Mouse (Mus musculus): Measurements from ENCODE around the gene Gpha2. TPM values are rescaled to one million over a fixed set of nuclear protein-coding genes. Genes with fewer than 3 reads are reported as not detected.

Gene Gpha2
- total and polyA plus RNA-seq, 3 experiments: not detected

GRCm38 (mm10) chr19:6236842-6237241 lies 10.7 kb downstream of the Gpha2 start:
- dilution Hi-C loops (cut with MboI; ENCODE audit: extremely low pct_ligation_motif_present, extremely low pct_unique_long_range_greater_than_20kb, low sequenced_read_pairs): no loop called here
- Histone ChIP-seq H3K4me3 (replicated peaks in 1 of 3; ENCODE audit: low read depth in 2 of 3, low read length in 2 of 3, poor library complexity in 1 of 3) (no peak overlapping the region), H3K27me3 (replicated peaks) (no peaks in the 10 kb centered on the region), H3K4me1 (ENCODE audit: control insufficient read depth in 1 of 2, insufficient read depth in 2 of 2) (peaks cover 0 to 21% of the 10 kb centered on the region in 2 experiments; a peak in 2 of 4 replicates), H3K79me2 (replicated peaks; ENCODE audit: control insufficient read depth, extremely low read depth, insufficient read depth, poor library complexity, severe bottlenecking) (0 out of 2 replicates have a peak, but pooled peaks cover 2% of the 10 kb centered on the region), H3K4me2 (ENCODE audit: insufficient read depth, low read depth, poor library complexity, severe bottlenecking) (no peak overlapping the region), H3K36me3 (replicated peaks in 1 of 2; ENCODE audit: control insufficient read depth in 1 of 2, insufficient read depth in 1 of 2, low read length in 1 of 2) (peaks cover 0 to 7% of the 10 kb centered on the region in 2 experiments), H3K27ac (ENCODE audit: insufficient read depth, low read depth) (no peak overlapping the region), H3K9ac (ENCODE audit: insufficient read depth, low read depth) (no peak overlapping the region), H3K9me3 (replicated peaks; ENCODE audit: low read length) (no peaks in the 10 kb centered on the region)
- TF ChIP-seq GABPA (IDR thresholded peaks at IDR 0.05; ENCODE audit: insufficient replicate concordance, low read depth, low read length): no peak
- no peak for TF ChIP-seq MYC (IDR thresholded peaks at IDR 0.05; ENCODE audit: low read depth, low read length)
- no peak for TF ChIP-seq USF1 (IDR thresholded peaks at IDR 0.05; ENCODE audit: low read depth, low read length)
- no peak for TF ChIP-seq CTCF (conservative IDR thresholded peaks at IDR 0.05 in 1 of 2, IDR thresholded peaks at IDR 0.05 in 1 of 2; ENCODE audit: low read depth in 2 of 2, low read length in 2 of 2)
- no peak for TF ChIP-seq POLR2A (IDR thresholded peaks at IDR 0.05; ENCODE audit: low read depth, low read length)
- no peak for TF ChIP-seq E2F4 (IDR thresholded peaks at IDR 0.05; ENCODE audit: insufficient replicate concordance, low read depth, low read length)
- no peak for TF ChIP-seq MXI1 (IDR thresholded peaks at IDR 0.05; ENCODE audit: low read depth, low read length)
- TF ChIP-seq MAFK (IDR thresholded peaks at IDR 0.05; ENCODE audit: insufficient replicate concordance, low read length): no peak
- TF ChIP-seq MEF2A (IDR thresholded peaks at IDR 0.05; ENCODE audit: borderline replicate concordance, low read depth, low read length): no peak
- TF ChIP-seq SMC3 (IDR thresholded peaks at IDR 0.05; ENCODE audit: low read depth, low read length): no peak
- TF ChIP-seq NRF1 (IDR thresholded peaks at IDR 0.05; ENCODE audit: low read depth, low read length): no peak
- TF ChIP-seq POLR2AphosphoS2 (IDR thresholded peaks at IDR 0.05; ENCODE audit: low read depth, low read length): no peak
- TF ChIP-seq ZNF384 (IDR thresholded peaks at IDR 0.05; ENCODE audit: low read depth, low read length): no peak
- no peak for TF ChIP-seq RAD21 (IDR thresholded peaks at IDR 0.05; ENCODE audit: low read depth, low read length)
- no peak for TF ChIP-seq HCFC1 (IDR thresholded peaks at IDR 0.05; ENCODE audit: low read depth, low read length)
- no peak for TF ChIP-seq CHD1 (IDR thresholded peaks at IDR 0.05; ENCODE audit: low read depth, low read length)
- no peak for TF ChIP-seq ZMIZ1 (IDR thresholded peaks at IDR 0.05; ENCODE audit: low read depth, low read length)
- no peak for TF ChIP-seq JUN (IDR thresholded peaks at IDR 0.05; ENCODE audit: insufficient read depth, low read depth, low read length)
- no peak for DNase-seq (ENCODE audit: extremely low read depth)
- in situ Hi-C loops (cut with MboI; ENCODE audit: low pct_ligation_motif_present, low pct_unique_long_range_greater_than_20kb, low sequenced_read_pairs): no loop called here

DNA sequence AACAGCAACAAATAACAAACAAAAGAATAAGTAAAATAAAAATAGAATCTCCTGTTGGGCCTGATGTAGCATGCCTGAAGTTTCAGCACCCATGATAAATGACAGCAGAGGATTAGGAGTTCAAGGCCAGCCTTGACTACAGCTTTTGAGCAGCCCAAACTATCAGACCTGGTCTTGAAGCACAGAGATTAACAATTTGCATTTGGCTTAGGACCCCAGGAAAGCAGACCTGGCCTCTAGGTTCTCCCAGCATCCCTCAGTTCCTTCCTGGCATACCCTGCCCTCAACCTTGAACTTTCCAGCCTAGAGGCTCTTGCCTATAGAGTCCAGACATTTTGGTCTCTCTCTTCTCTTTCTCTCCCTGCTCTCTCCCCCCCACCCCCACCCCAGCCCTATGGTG lies 12.6 kb downstream of the Gpha2 start:
- Histone ChIP-seq H3K27ac (ENCODE audit: insufficient read depth, low read depth) (no peak overlapping the region), H3K4me2 (ENCODE audit: insufficient read depth, low read depth, poor library complexity, severe bottlenecking) (no peak overlapping the region), H3K4me3 (replicated peaks in 1 of 3; ENCODE audit: low read depth in 2 of 3, low read length in 2 of 3, poor library complexity in 1 of 3) (no peak overlapping the region), H3K36me3 (replicated peaks in 1 of 2; ENCODE audit: control insufficient read depth in 1 of 2, insufficient read depth in 1 of 2, low read length in 1 of 2) (peaks cover 0 to 7% of the 10 kb centered on the region in 2 experiments), H3K27me3 (replicated peaks) (no peaks in the 10 kb centered on the region), H3K79me2 (replicated peaks; ENCODE audit: control insufficient read depth, extremely low read depth, insufficient read depth, poor library complexity, severe bottlenecking) (peaks cover 10% of the 10 kb centered on the region; the same call in 1 of the 2 replicates), H3K9me3 (replicated peaks; ENCODE audit: low read length) (no peaks in the 10 kb centered on the region), H3K4me1 (ENCODE audit: control insufficient read depth in 1 of 2, insufficient read depth in 2 of 2) (peaks cover 0 to 31% of the 10 kb centered on the region in 2 experiments; a peak in 2 of 4 replicates), H3K9ac (ENCODE audit: insufficient read depth, low read depth) (no peak overlapping the region)
- in situ Hi-C loops (cut with MboI; ENCODE audit: low pct_ligation_motif_present, low pct_unique_long_range_greater_than_20kb, low sequenced_read_pairs) (no loop called here), dilution Hi-C loops (cut with MboI; ENCODE audit: extremely low pct_ligation_motif_present, extremely low pct_unique_long_range_greater_than_20kb, low sequenced_read_pairs) (no loop called here)
- no peak for TF ChIP-seq JUND (conservative IDR thresholded peaks at IDR 0.05; ENCODE audit: low read depth, low read length)
- no peak for TF ChIP-seq EP300 (IDR thresholded peaks at IDR 0.05; ENCODE audit: low read length)
- no peak for TF ChIP-seq SMC3 (IDR thresholded peaks at IDR 0.05; ENCODE audit: low read depth, low read length)
- TF ChIP-seq PAX5 (IDR thresholded peaks at IDR 0.05; ENCODE audit: low read length): no peak
- no peak for TF ChIP-seq MYC (IDR thresholded peaks at IDR 0.05; ENCODE audit: low read depth, low read length)
- no peak for TF ChIP-seq MAFK (IDR thresholded peaks at IDR 0.05; ENCODE audit: insufficient replicate concordance, low read length)
- no peak for TF ChIP-seq E2F4 (IDR thresholded peaks at IDR 0.05; ENCODE audit: insufficient replicate concordance, low read depth, low read length)
- no peak for TF ChIP-seq MAZ (IDR thresholded peaks at IDR 0.05; ENCODE audit: low read depth, low read length)
- no peak for TF ChIP-seq BHLHE40 (IDR thresholded peaks at IDR 0.05; ENCODE audit: low read depth, low read length)
- no peak for TF ChIP-seq MXI1 (IDR thresholded peaks at IDR 0.05; ENCODE audit: low read depth, low read length)
- no peak for DNase-seq (ENCODE audit: extremely low read depth)

Measured in CH12.LX (cell line).